Mouse (Mus musculus): ENCODE results near the gene Gm20909.
"Not testable (repeated sequence)": the region's sequence is repeated elsewhere in the genome, so short reads cannot be mapped to it uniquely, and the experiment has no call there.

Gene Gm20909

DNA sequence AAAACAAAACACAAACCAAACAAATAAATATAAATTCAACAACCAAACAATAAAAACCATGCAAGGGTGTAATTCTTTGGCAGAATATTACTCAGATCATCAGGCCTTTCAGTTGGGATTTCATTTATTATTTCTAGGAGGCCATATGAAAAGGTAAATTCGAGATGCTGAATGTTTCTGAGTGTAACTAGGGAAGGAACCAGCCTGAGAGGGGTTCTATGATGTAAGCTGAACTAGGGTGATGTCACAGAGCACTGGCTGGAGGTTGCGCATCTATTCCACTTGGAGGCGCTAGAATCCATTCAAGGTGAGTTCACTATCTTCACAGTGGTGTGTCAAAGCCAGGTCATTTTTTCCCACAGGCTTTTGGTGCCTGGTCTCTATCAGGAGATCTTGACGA lies at the start of gene Gm20909:
Gene Gm20909, plus strand, starts transcription at position 301 of the 400 bp plus-strand sequence.
- not testable (repeated sequence) for DNase-seq
